Mouse (Mus musculus) MEL (cell line): ENCODE results near the gene Gatb. TPM values are rescaled to one million over a fixed set of nuclear protein-coding genes. Genes with fewer than 3 reads are reported as not detected.
A peak's percentile ranks its signal among the peaks of the same experiment; 100 is the strongest.

Experiments
- DNase-seq: peaks from one replicate; pipeline ENCODE4 v3.0.0; 2011; ENCODE audit warnings: low read depth, low spot score
- H3K27ac ChIP-seq: 2 replicates; pipeline ENCODE4 v1.5.1; 2012; ENCODE audit warnings: low read depth, mild to moderate bottlenecking, control low read depth, low read length, moderate library complexity; ENCODE audit not compliant: control insufficient read depth
- H3K27me3 ChIP-seq, 2 experiments: fragments of 150-350 bp in 1 of 2; sonication (generic) in 1 of 2; 2 replicates each; pipeline ENCODE4 v1.6.1; 2012; ENCODE audit warnings: low read length in 2 of 2, mild to moderate bottlenecking in 2 of 2, improper control_type of control experiment in 1 of 2, moderate library complexity in 1 of 2; ENCODE audit not compliant: insufficient read depth in 2 of 2, control insufficient read depth in 1 of 2
- H3K36me3 ChIP-seq, 2 experiments: 2 replicates each; pipeline ENCODE4 v1.6.1; 2012 to 2014; ENCODE audit warnings: low read length in 2 of 2, improper control_type of control experiment in 1 of 2, inconsistent platforms in 1 of 2, mild to moderate bottlenecking in 1 of 2; ENCODE audit not compliant: insufficient read depth in 2 of 2, control insufficient read depth in 1 of 2
- H3K4me1 ChIP-seq, 2 experiments: fragments of 150-350 bp in 1 of 2; sonication (generic) in 1 of 2; 2 replicates each; pipeline ENCODE4 v1.6.1; 2012; ENCODE audit warnings: low read length in 2 of 2, improper control_type of control experiment in 1 of 2, mild to moderate bottlenecking in 1 of 2; ENCODE audit not compliant: insufficient read depth in 2 of 2, control insufficient read depth in 1 of 2
- H3K4me3 ChIP-seq, 2 experiments: fragments of 150-350 bp in 1 of 2; sonication (generic) in 1 of 2; 2 replicates each; pipeline ENCODE4 v1.5.1; 2012; ENCODE audit warnings: low read depth in 2 of 2, low read length in 2 of 2, mild to moderate bottlenecking in 2 of 2, moderate library complexity in 2 of 2, control low read depth in 1 of 2, improper control_type of control experiment in 1 of 2; ENCODE audit not compliant: control insufficient read depth in 1 of 2, insufficient read depth in 1 of 2
- H3K79me2 ChIP-seq: 2 replicates; pipeline ENCODE4 v1.6.1; 2012; ENCODE audit warnings: mild to moderate bottlenecking, low read length, moderate library complexity; ENCODE audit not compliant: control insufficient read depth, poor library complexity, insufficient read depth
- H3K9ac ChIP-seq: 2 replicates; pipeline ENCODE4 v1.6.1; 2012; ENCODE audit warnings: low read depth, mild to moderate bottlenecking, control low read depth, low read length, moderate library complexity; ENCODE audit not compliant: control insufficient read depth, poor library complexity, severe bottlenecking
- H3K9me3 ChIP-seq: fragments of 150-350 bp; sonication (generic); replicated peaks from 2 replicates; pipeline ENCODE4 v1.6.1; 2012; ENCODE audit warnings: mild to moderate bottlenecking, low read length, improper control_type of control experiment, moderate library complexity; ENCODE audit not compliant: insufficient read depth
- CHD1 ChIP-seq: IDR thresholded peaks from 2 replicates; pipeline ENCODE4 v1.6.1; 2012; ENCODE audit warnings: low read depth, mild to moderate bottlenecking, inconsistent platforms, low read length, improper control_type of control experiment
- CHD2 ChIP-seq: IDR thresholded peaks from 2 replicates; pipeline ENCODE4 v1.6.1; 2011; ENCODE audit warnings: low read length, improper control_type of control experiment
- CTCF ChIP-seq, 3 experiments: IDR thresholded peaks in 2 of 3; conservative IDR thresholded peaks in 1 of 3; 2 replicates each; pipeline ENCODE4 v1.5.1; 2011 to 2012; ENCODE audit warnings: low read length in 3 of 3, low read depth in 2 of 3, mild to moderate bottlenecking in 2 of 3, improper control_type of control experiment in 1 of 3, inconsistent platforms in 1 of 3, mixed read lengths in 1 of 3, moderate library complexity in 1 of 3; ENCODE audit not compliant: control insufficient read depth in 1 of 3, insufficient read depth in 1 of 3, poor library complexity in 1 of 3, severe bottlenecking in 1 of 3
- E2F4 ChIP-seq: IDR thresholded peaks from 2 replicates; pipeline ENCODE4 v1.6.1; 2011; ENCODE audit warnings: low read depth, low read length, improper control_type of control experiment, borderline replicate concordance
- ELF1 ChIP-seq: IDR thresholded peaks from 2 replicates; pipeline ENCODE4 v1.6.1; 2014; ENCODE audit warnings: low read depth, mild to moderate bottlenecking, inconsistent platforms, low read length, improper control_type of control experiment, moderate library complexity
- EP300 ChIP-seq, 2 experiments: IDR thresholded peaks; 2 replicates each; pipeline ENCODE4 v1.6.1; 2011; ENCODE audit warnings: improper control_type of control experiment in 2 of 2, low read length in 2 of 2, low read depth in 1 of 2, mild to moderate bottlenecking in 1 of 2
- GABPA ChIP-seq: IDR thresholded peaks from 2 replicates; pipeline ENCODE4 v1.6.1; 2012; ENCODE audit warnings: low read depth, mild to moderate bottlenecking, inconsistent platforms, low read length, improper control_type of control experiment, moderate library complexity
- GATA1 ChIP-seq: IDR thresholded peaks from 2 replicates; pipeline ENCODE4 v1.6.1; 2011; ENCODE audit warnings: low read depth, low read length, improper control_type of control experiment
- HCFC1 ChIP-seq: IDR thresholded peaks from 2 replicates; pipeline ENCODE4 v1.6.1; 2012; ENCODE audit warnings: low read depth, mild to moderate bottlenecking, inconsistent platforms, low read length, improper control_type of control experiment, moderate library complexity
- KAT2A ChIP-seq: conservative IDR thresholded peaks from 2 replicates; pipeline ENCODE4 v1.6.1; 2012; ENCODE audit warnings: low read depth, low read length, improper control_type of control experiment, inconsistent platforms
- MAFK ChIP-seq: IDR thresholded peaks from 2 replicates; pipeline ENCODE4 v1.6.1; 2011; ENCODE audit warnings: low read depth, mild to moderate bottlenecking, low read length, improper control_type of control experiment, borderline replicate concordance
- MAX ChIP-seq: IDR thresholded peaks from 2 replicates; pipeline ENCODE4 v1.6.1; 2011; ENCODE audit warnings: low read length, improper control_type of control experiment
- MAZ ChIP-seq: IDR thresholded peaks from 2 replicates; pipeline ENCODE4 v1.6.1; 2012; ENCODE audit warnings: low read depth, mild to moderate bottlenecking, inconsistent platforms, low read length, improper control_type of control experiment
- MEF2A ChIP-seq: IDR thresholded peaks from 2 replicates; pipeline ENCODE4 v1.6.1; 2014; ENCODE audit warnings: low read depth, mild to moderate bottlenecking, inconsistent platforms, low read length, improper control_type of control experiment; ENCODE audit not compliant: poor library complexity, insufficient replicate concordance, severe bottlenecking; ENCODE audit errors: extremely low read depth
- MXI1 ChIP-seq: IDR thresholded peaks from 2 replicates; pipeline ENCODE4 v1.6.1; 2011; ENCODE audit warnings: mild to moderate bottlenecking, low read depth, low read length, improper control_type of control experiment
- MYB ChIP-seq: IDR thresholded peaks from 2 replicates; pipeline ENCODE4 v1.6.1; 2011; ENCODE audit warnings: mild to moderate bottlenecking, low read depth, low read length, improper control_type of control experiment
- MYC ChIP-seq: IDR thresholded peaks from 2 replicates; pipeline ENCODE4 v1.6.1; 2011; ENCODE audit warnings: low read depth, mild to moderate bottlenecking, low read length, improper control_type of control experiment, moderate library complexity
- NELFE ChIP-seq: IDR thresholded peaks from 2 replicates; pipeline ENCODE4 v1.6.1; 2011; ENCODE audit warnings: low read depth, low read length, improper control_type of control experiment
- NRF1 ChIP-seq: IDR thresholded peaks from 2 replicates; pipeline ENCODE4 v1.6.1; 2014; ENCODE audit warnings: low read depth, mild to moderate bottlenecking, inconsistent platforms, low read length, improper control_type of control experiment, moderate library complexity; ENCODE audit not compliant: poor library complexity, insufficient read depth, severe bottlenecking
- POLR2A ChIP-seq, 2 experiments: IDR thresholded peaks; 2 replicates each; pipeline ENCODE4 v1.6.1; 2011 to 2012; ENCODE audit warnings: low read length in 2 of 2, mild to moderate bottlenecking in 2 of 2, control low read depth in 1 of 2, improper control_type of control experiment in 1 of 2, low read depth in 1 of 2, moderate library complexity in 1 of 2; ENCODE audit not compliant: control insufficient read depth in 1 of 2, insufficient read depth in 1 of 2, poor library complexity in 1 of 2
- POLR2AphosphoS2 ChIP-seq: IDR thresholded peaks from 2 replicates; pipeline ENCODE4 v1.6.1; 2011; ENCODE audit warnings: low read length, improper control_type of control experiment
- POLR2AphosphoS5 ChIP-seq: IDR thresholded peaks from 2 replicates; pipeline ENCODE4 v1.6.1; 2012; ENCODE audit warnings: low read depth, borderline replicate concordance, mild to moderate bottlenecking, inconsistent platforms, low read length, moderate library complexity, mixed read lengths
- RAD21 ChIP-seq: IDR thresholded peaks from 2 replicates; pipeline ENCODE4 v1.6.1; 2011; ENCODE audit warnings: mild to moderate bottlenecking, low read depth, low read length, improper control_type of control experiment
- RCOR1 ChIP-seq: IDR thresholded peaks from 2 replicates; pipeline ENCODE4 v1.6.1; 2012; ENCODE audit warnings: low read depth, mild to moderate bottlenecking, inconsistent platforms, low read length, improper control_type of control experiment
- SIN3A ChIP-seq: IDR thresholded peaks from 2 replicates; pipeline ENCODE4 v1.6.1; 2012; ENCODE audit warnings: low read length, improper control_type of control experiment, inconsistent platforms
- SMC3 ChIP-seq: IDR thresholded peaks from 2 replicates; pipeline ENCODE4 v1.6.1; 2011; ENCODE audit warnings: low read depth, low read length, improper control_type of control experiment
- TAL1 ChIP-seq: IDR thresholded peaks from 2 replicates; pipeline ENCODE4 v1.6.1; 2012; ENCODE audit warnings: mild to moderate bottlenecking, inconsistent platforms, low read length, moderate library complexity, mixed read lengths
- TBP ChIP-seq: IDR thresholded peaks from 2 replicates; pipeline ENCODE4 v1.8.0; 2011; ENCODE audit warnings: low read depth, low read length, improper control_type of control experiment
- TCF12 ChIP-seq: IDR thresholded peaks from 2 replicates; pipeline ENCODE4 v1.6.1; 2014; ENCODE audit warnings: low read depth, mild to moderate bottlenecking, inconsistent platforms, low read length, improper control_type of control experiment, moderate library complexity
- UBTF ChIP-seq: IDR thresholded peaks from 2 replicates; pipeline ENCODE4 v1.6.1; 2012; ENCODE audit warnings: low read depth, mild to moderate bottlenecking, inconsistent platforms, low read length, improper control_type of control experiment, moderate library complexity, borderline replicate concordance; ENCODE audit not compliant: insufficient read depth
- USF1 ChIP-seq: IDR thresholded peaks from 2 replicates; pipeline ENCODE4 v1.6.1; 2014; ENCODE audit warnings: low read depth, mild to moderate bottlenecking, inconsistent platforms, low read length, improper control_type of control experiment, moderate library complexity
- ZC3H11A ChIP-seq: IDR thresholded peaks from 2 replicates; pipeline ENCODE4 v1.6.1; 2012; ENCODE audit warnings: low read depth, mild to moderate bottlenecking, inconsistent platforms, low read length, improper control_type of control experiment
- ZKSCAN1 ChIP-seq: IDR thresholded peaks from 2 replicates; pipeline ENCODE4 v1.6.1; 2012; ENCODE audit warnings: low read depth, mild to moderate bottlenecking, inconsistent platforms, low read length, improper control_type of control experiment, moderate library complexity
- ZMIZ1 ChIP-seq: IDR thresholded peaks from 2 replicates; pipeline ENCODE4 v1.6.1; 2012; ENCODE audit warnings: low read depth, mild to moderate bottlenecking, inconsistent platforms, low read length, improper control_type of control experiment, moderate library complexity
- ZNF384 ChIP-seq: IDR thresholded peaks from 2 replicates; pipeline ENCODE4 v1.6.1; 2012; ENCODE audit warnings: low read depth, mild to moderate bottlenecking, inconsistent platforms, low read length, improper control_type of control experiment
- polyA plus RNA-seq, 2 experiments: library from polyadenylated mRNA; stranded (reverse) in 1 of 2; unstranded in 1 of 2; fragments of >175 nt in 1 of 2; fragments of >200 nt in 1 of 2; gene quantifications; 2 replicates each; pipeline versions ENCODE4 v1.2.1 to v1.2.4; 2012; ENCODE audit warnings: low replicate concordance in 2 of 2, low read depth in 1 of 2; ENCODE audit not compliant: insufficient read length in 2 of 2, insufficient read depth in 1 of 2, missing spikeins in 1 of 2
- total RNA-seq: library from RNA; depleted of rRNA; stranded (reverse); fragments of 300-350 nt; gene quantifications from 2 replicates; pipeline ENCODE4 v1.2.3, GENCODE M21; 2012; rRNA removed

The Gatb gene
- total RNA-seq (9.1 and 13.7 TPM in 2 replicates), polyA plus RNA-seq (10 to 100 TPM in 1 of 2 experiments, not detected in 1; 16.8 TPM)

DNA sequence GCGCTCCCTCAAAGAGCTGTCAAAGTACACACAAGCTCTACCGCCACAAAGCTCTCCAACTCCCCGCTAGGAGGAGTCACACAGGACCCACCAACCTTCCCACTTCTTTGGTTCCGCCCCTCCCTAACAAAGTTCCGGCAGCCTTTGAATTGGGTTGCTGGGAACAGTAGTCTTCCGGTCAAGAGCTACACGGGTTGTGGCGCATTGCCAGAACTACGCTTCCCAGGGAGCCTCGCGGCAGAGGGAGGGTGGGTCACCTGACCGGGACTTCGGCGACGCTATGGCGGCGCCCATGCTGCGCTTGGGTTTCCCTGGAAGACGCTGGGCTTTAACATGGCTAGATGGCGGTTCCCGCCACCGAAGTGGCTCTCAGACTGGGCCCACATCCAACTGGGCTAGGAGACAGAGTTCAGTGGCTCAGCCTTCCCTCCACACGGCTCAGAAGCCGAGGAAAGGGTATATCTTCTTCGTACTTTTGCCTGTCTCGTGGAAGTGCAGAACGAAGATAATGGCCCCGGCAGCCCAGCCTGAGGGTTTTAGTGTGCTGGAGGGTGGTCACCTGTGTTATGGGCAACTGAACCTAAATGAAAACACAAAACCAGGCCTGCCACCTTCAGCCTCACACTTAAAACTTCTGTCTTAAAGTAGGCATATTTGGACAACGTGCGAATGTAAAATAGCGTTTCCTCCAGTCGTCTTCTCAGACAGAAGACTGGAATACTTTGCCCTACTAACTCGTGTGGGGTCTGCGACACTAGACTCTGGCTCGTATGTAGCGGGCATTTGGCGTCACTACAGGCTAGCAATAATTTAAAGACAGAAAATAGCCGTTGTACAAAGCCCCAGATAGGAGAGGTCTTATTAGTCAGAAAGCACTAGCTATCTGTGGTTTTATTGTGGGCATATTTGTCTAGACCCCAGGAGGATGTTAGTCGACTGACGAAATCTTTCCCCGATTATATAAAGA is at the start of gene Gatb:
Gene Gatb (plus strand): TSS at position 256 of the 967 bp plus-strand sequence.
- H3K9me3 ChIP-seq, result no peaks in the 10 kb centered on the region
- H3K4me3 ChIP-seq, result peak within 1 kb of the TSS; percentile 75 to 95
- H3K79me2 ChIP-seq, result peaks cover 3% of the 10 kb centered on the region; the same call in 1 of the 2 replicates
- no peaks in the 10 kb centered on the region for H3K27me3 ChIP-seq
- peak; percentile 99 for DNase-seq
- H3K36me3 ChIP-seq, result peaks cover 0 to 15% of the 10 kb centered on the region in 2 experiments; a peak in 2 of 4 replicates
- peaks cover 0 to 7% of the 10 kb centered on the region in 2 experiments; a peak in 3 of 4 replicates for H3K4me1 ChIP-seq
- H3K27ac ChIP-seq, result peak within 1 kb of the TSS; percentile 84
- H3K9ac ChIP-seq, result peak within 1 kb of the TSS; percentile 96
- no peak for TF ChIP-seq MAZ
- TF ChIP-seq MAFK, result no peak
- no peak for TF ChIP-seq TCF12
- TF ChIP-seq ZKSCAN1, result no peak
- TF ChIP-seq RCOR1, result no peak
- peak; percentile 97 for TF ChIP-seq KAT2A
- TF ChIP-seq RAD21, result no peak
- peak; percentile 98 for TF ChIP-seq HCFC1
- peak; percentile 76 for TF ChIP-seq ZMIZ1
- TF ChIP-seq GABPA, result no peak
- TF ChIP-seq USF1, result peak; percentile 98
- TF ChIP-seq CTCF (IDR thresholded peaks at IDR 0.05 in 2 of 3, conservative IDR thresholded peaks at IDR 0.05 in 1 of 3; ENCODE audit: control insufficient read depth in 1 of 3, insufficient read depth in 1 of 3, low read depth in 2 of 3, low read length in 3 of 3, poor library complexity in 1 of 3, severe bottlenecking in 1 of 3), result peak in 2 of 3 experiments; percentile 47 to 53; a peak in 5 of 6 replicates
- TF ChIP-seq POLR2A (IDR thresholded peaks at IDR 0.05; ENCODE audit: control insufficient read depth in 1 of 2, insufficient read depth in 1 of 2, low read depth in 1 of 2, low read length in 2 of 2, poor library complexity in 1 of 2), result peak; percentile 84 to 94
- TF ChIP-seq POLR2AphosphoS2, result no peak
- no peak for TF ChIP-seq MEF2A
- TF ChIP-seq CHD2, result no peak
- 0 out of 2 replicates have a peak, but pooled peaks have one; percentile 77 for TF ChIP-seq MAX
- TF ChIP-seq NRF1, result 0 out of 2 replicates have a peak, but pooled peaks have one; percentile 20
- no peak for TF ChIP-seq ZNF384
- TF ChIP-seq MYC, result peak; percentile 90
- no peak for TF ChIP-seq EP300 (IDR thresholded peaks at IDR 0.05; ENCODE audit: low read depth in 1 of 2, low read length in 2 of 2)
- TF ChIP-seq UBTF, result no peak
- TF ChIP-seq CHD1, result no peak
- TF ChIP-seq MYB, result no peak
- TF ChIP-seq SIN3A, result peak; percentile 94
- TF ChIP-seq POLR2AphosphoS5, result no peak
- TF ChIP-seq GATA1, result 0 out of 2 replicates have a peak, but pooled peaks have one; percentile 3
- TF ChIP-seq NELFE, result peak; percentile 82
- no peak for TF ChIP-seq TAL1
- TF ChIP-seq MXI1, result peak; percentile 94
- no peak for TF ChIP-seq ZC3H11A
- TF ChIP-seq SMC3, result peak; percentile 43
- TF ChIP-seq ELF1, result peak; percentile 88
- TF ChIP-seq TBP, result peak; percentile 84
- TF ChIP-seq E2F4, result 0 out of 2 replicates have a peak, but pooled peaks have one; percentile 14
